In the genomic region with DNA sequence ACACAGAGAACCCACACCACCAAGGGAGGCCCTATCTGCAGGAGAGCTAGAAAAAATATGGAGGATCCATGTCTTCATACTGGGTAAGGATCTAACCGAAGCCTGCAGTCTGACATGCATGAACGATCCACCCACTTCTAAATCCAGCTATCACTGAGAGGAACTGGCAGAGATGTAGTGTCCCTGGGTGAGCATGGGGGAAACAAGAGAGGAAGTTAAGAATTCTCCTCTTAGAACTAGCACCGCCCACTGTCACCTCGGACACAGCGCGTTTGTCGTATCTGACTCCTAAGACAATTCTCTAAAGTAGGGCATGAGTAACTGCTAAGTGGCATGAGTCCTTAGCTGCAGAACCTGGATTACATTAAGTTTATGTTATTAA, we compare ENCODE assay signal across 24 mouse cellular contexts.
A peak's percentile ranks its signal among the peaks of the same experiment; 100 is the strongest.
DNase-seq lines count a peak whose midpoint lies in the region; ATAC-seq and TF ChIP-seq lines count a peak whose summit lies in the region.
"Had no signal": no experiment of that assay in that cellular context is flagged by ENCODE, and none has a peak within 500 bp of the region (broad histone marks: within the 10 kb centered on the region; RNA-seq: fewer than 3 reads in every experiment).

No protein-coding gene starts in this region.

- TF ChIP-seq POLR2A in CH12.LX (IDR thresholded peaks at IDR 0.05; ENCODE audit: low read depth, low read length) (no peak), myocyte (IDR thresholded peaks at IDR 0.05; ENCODE audit: insufficient read length, low read depth) (no peak)

- H3K27me3 ChIP-seq in CH12.LX (replicated peaks) = no peaks in the 10 kb centered on the region
- no peaks in the 10 kb centered on the region for H3K27me3 ChIP-seq in myocyte (ENCODE audit: control insufficient read depth, insufficient read depth, insufficient read length)
- no peaks in the 10 kb centered on the region for H3K27me3 ChIP-seq in intestine, embryonic 16.5 days (replicated peaks; ENCODE audit: control insufficient read depth, insufficient read depth, low read length)
- H3K27me3 ChIP-seq: embryonic facial prominence, embryonic 12.5 days; kidney, embryonic 15.5 days; limb, embryonic 15.5 days; midbrain, embryonic 15.5 days; neural tube, embryonic 15.5 days had no signal

- DNase-seq in B cell, adult 2 months = peak; percentile 10 to 14
- DNase-seq in CH12.LX (ENCODE audit: extremely low read depth) = peak; percentile 79
- no peak for DNase-seq in gastrocnemius, postnatal 4 days (ENCODE audit: low spot score in 2 of 2)
- DNase-seq in urinary bladder, postnatal 25 days (ENCODE audit: low spot score) = no peak
- DNase-seq: adrenal gland, adult 8-10 months; cerebellum, adult 18-20 months; cerebellum, postnatal 14 days; forebrain, postnatal 0 days; gastrocnemius, postnatal 14 days; heart, postnatal 4 days; kidney, adult 11 months; kidney, postnatal 36 days; left cerebral cortex, postnatal 4 days; lung, adult 18-20 months; lung, postnatal 10 days had no signal

- no peaks in the 10 kb centered on the region for H3K9me3 ChIP-seq in CH12.LX (replicated peaks; ENCODE audit: low read length)
- H3K9me3 ChIP-seq in intestine, embryonic 16.5 days (ENCODE audit: control insufficient read depth, low read length) = no peaks in the 10 kb centered on the region
- H3K9me3 ChIP-seq: embryonic facial prominence, embryonic 12.5 days; kidney, embryonic 15.5 days; limb, embryonic 15.5 days; midbrain, embryonic 15.5 days; neural tube, embryonic 15.5 days had no signal

- TF ChIP-seq CTCF in CH12.LX (conservative IDR thresholded peaks at IDR 0.05 in 1 of 2, IDR thresholded peaks at IDR 0.05 in 1 of 2; ENCODE audit: low read depth in 2 of 2, low read length in 2 of 2) = no peak

- H3ac ChIP-seq in myocyte (ENCODE audit: control insufficient read depth, insufficient read length) = no peak overlapping the region

- in situ Hi-C loops in CH12.LX (cut with MboI; ENCODE audit: low pct_ligation_motif_present, low pct_unique_long_range_greater_than_20kb, low sequenced_read_pairs) = no loop called here

- no peak for TF ChIP-seq EP300 in CH12.LX (IDR thresholded peaks at IDR 0.05; ENCODE audit: low read length)

- H3K79me2 ChIP-seq in CH12.LX (replicated peaks; ENCODE audit: control insufficient read depth, extremely low read depth, insufficient read depth, poor library complexity, severe bottlenecking) = no peaks in the 10 kb centered on the region
- no peaks in the 10 kb centered on the region for H3K79me2 ChIP-seq in myocyte (ENCODE audit: control insufficient read depth, insufficient read depth)

- WGBS in intestine, embryonic 16.5 days = 85% methylated on average over 7 of the region's 7 CpGs

- H3K4me2 ChIP-seq in CH12.LX (ENCODE audit: insufficient read depth, low read depth, poor library complexity, severe bottlenecking) (peak overlapping the region; percentile 93), myocyte (ENCODE audit: low read depth) (peak overlapping the region; percentile 51)
- H3K4me2 ChIP-seq in intestine, embryonic 16.5 days (ENCODE audit: low read depth, low read length) = no peak overlapping the region
- H3K4me2 ChIP-seq: embryonic facial prominence, embryonic 12.5 days; kidney, embryonic 15.5 days; limb, embryonic 15.5 days; midbrain, embryonic 15.5 days; neural tube, embryonic 15.5 days had no signal

- dilution Hi-C loops in CH12.LX (cut with MboI; ENCODE audit: extremely low pct_ligation_motif_present, extremely low pct_unique_long_range_greater_than_20kb, low sequenced_read_pairs) = no loop called here

- no peak overlapping the region for H3K9ac ChIP-seq in CH12.LX (ENCODE audit: insufficient read depth, low read depth)
- no peak overlapping the region for H3K9ac ChIP-seq in intestine, embryonic 16.5 days (ENCODE audit: low read depth, low read length)
- H3K9ac ChIP-seq: embryonic facial prominence, embryonic 12.5 days; forebrain, postnatal 0 days; kidney, embryonic 15.5 days; limb, embryonic 15.5 days; midbrain, embryonic 15.5 days; neural tube, embryonic 15.5 days had no signal

- TF ChIP-seq RAD21 in CH12.LX (IDR thresholded peaks at IDR 0.05; ENCODE audit: low read depth, low read length) = no peak

- H3K36me3 ChIP-seq in CH12.LX (replicated peaks in 1 of 2; ENCODE audit: control insufficient read depth in 1 of 2, insufficient read depth in 1 of 2, low read length in 1 of 2) (no peaks in the 10 kb centered on the region), myocyte (ENCODE audit: control insufficient read depth, insufficient read depth) (no peaks in the 10 kb centered on the region)
- H3K36me3 ChIP-seq in intestine, embryonic 16.5 days (ENCODE audit: control insufficient read depth, insufficient read depth, low read length) = no peaks in the 10 kb centered on the region
- H3K36me3 ChIP-seq: embryonic facial prominence, embryonic 12.5 days; kidney, embryonic 15.5 days; limb, embryonic 15.5 days; midbrain, embryonic 15.5 days; neural tube, embryonic 15.5 days had no signal

- H3K27ac ChIP-seq in CH12.LX (ENCODE audit: insufficient read depth, low read depth) = peak overlapping the region; percentile 38; the same call in 1 of the 2 replicates
- H3K27ac ChIP-seq in intestine, embryonic 16.5 days (ENCODE audit: low read length) = no peak overlapping the region
- H3K27ac ChIP-seq: embryonic facial prominence, embryonic 12.5 days; kidney, embryonic 15.5 days; limb, embryonic 15.5 days; midbrain, embryonic 15.5 days; neural tube, embryonic 15.5 days had no signal

- peak overlapping the region in 2 of 3 experiments; percentile 3 to 15 for H3K4me3 ChIP-seq in CH12.LX (replicated peaks in 1 of 3; ENCODE audit: low read depth in 2 of 3, low read length in 2 of 3, poor library complexity in 1 of 3)
- no peak overlapping the region for H3K4me3 ChIP-seq in myocyte
- no peak overlapping the region for H3K4me3 ChIP-seq in intestine, embryonic 16.5 days (ENCODE audit: low read length)
- H3K4me3 ChIP-seq: embryonic facial prominence, embryonic 12.5 days; kidney, embryonic 15.5 days; limb, embryonic 15.5 days; midbrain, embryonic 15.5 days; neural tube, embryonic 15.5 days had no signal

- peak; percentile 68 to 77 for ATAC-seq in hematopoietic stem cell, adult 5-6 weeks (replicated peaks in 1 of 2; ENCODE audit: insufficient read depth in 1 of 2, low FRiP score in 2 of 2, low TSS enrichment in 1 of 2, low read depth in 1 of 2, poor library complexity in 2 of 2, severe bottlenecking in 2 of 2)
- ATAC-seq in intestine, embryonic 16.5 days = no peak
- ATAC-seq: forebrain, postnatal 0 days; hindbrain, embryonic 16.5 days; midbrain, embryonic 15.5 days had no signal

- H3K4me1 ChIP-seq in CH12.LX (ENCODE audit: control insufficient read depth in 1 of 2, insufficient read depth in 2 of 2) = peaks cover 5 to 30% of the 10 kb centered on the region in 2 experiments
- 0 out of 2 replicates have a peak, but pooled peaks cover 4% of the 10 kb centered on the region for H3K4me1 ChIP-seq in intestine, embryonic 16.5 days (ENCODE audit: control insufficient read depth, insufficient read depth, low read length)
- H3K4me1 ChIP-seq: embryonic facial prominence, embryonic 12.5 days; limb, embryonic 15.5 days; neural tube, embryonic 15.5 days had no signal

TF ChIP-seq in CH12.LX, 34 proteins besides CTCF, POLR2A, EP300 and RAD21 (continues in another document):
- no peak for TF ChIP-seq SMC3 (IDR thresholded peaks at IDR 0.05; ENCODE audit: low read depth, low read length)
- TF ChIP-seq JUND (conservative IDR thresholded peaks at IDR 0.05; ENCODE audit: low read depth, low read length) = no peak
- no peak for TF ChIP-seq MYC (IDR thresholded peaks at IDR 0.05; ENCODE audit: low read depth, low read length)
- TF ChIP-seq BHLHE40 (IDR thresholded peaks at IDR 0.05; ENCODE audit: low read depth, low read length) = no peak
- TF ChIP-seq KAT2A (IDR thresholded peaks at IDR 0.05; ENCODE audit: insufficient replicate concordance, low read length) = no peak
- TF ChIP-seq E2F4 (IDR thresholded peaks at IDR 0.05; ENCODE audit: insufficient replicate concordance, low read depth, low read length) = no peak
- TF ChIP-seq GABPA (IDR thresholded peaks at IDR 0.05; ENCODE audit: insufficient replicate concordance, low read depth, low read length) = no peak
- no peak for TF ChIP-seq TBP (conservative IDR thresholded peaks at IDR 0.05; ENCODE audit: low read depth, low read length)
- no peak for TF ChIP-seq TCF12 (IDR thresholded peaks at IDR 0.05; ENCODE audit: low read depth, low read length)
- no peak for TF ChIP-seq HCFC1 (IDR thresholded peaks at IDR 0.05; ENCODE audit: low read depth, low read length)
- TF ChIP-seq USF2 (conservative IDR thresholded peaks at IDR 0.05; ENCODE audit: low read depth, low read length) = no peak
- no peak for TF ChIP-seq MXI1 (IDR thresholded peaks at IDR 0.05; ENCODE audit: low read depth, low read length)
- no peak for TF ChIP-seq ELF1 (IDR thresholded peaks at IDR 0.05; ENCODE audit: low read depth, low read length)
- no peak for TF ChIP-seq NELFE (IDR thresholded peaks at IDR 0.05; ENCODE audit: low read depth, low read length)
- TF ChIP-seq MAZ (IDR thresholded peaks at IDR 0.05; ENCODE audit: low read depth, low read length) = no peak

TF ChIP-seq in myocyte, 11 proteins besides CTCF, POLR2A, EP300 and RAD21:
- TF ChIP-seq TCF3 (IDR thresholded peaks at IDR 0.05; ENCODE audit: insufficient read length, low read depth) (no peak), TCF12 (IDR thresholded peaks at IDR 0.05; ENCODE audit: insufficient read depth, poor library complexity, severe bottlenecking) (no peak), CEBPB (IDR thresholded peaks at IDR 0.05; ENCODE audit: insufficient read depth, poor library complexity, severe bottlenecking) (no peak), REST (IDR thresholded peaks at IDR 0.05; ENCODE audit: insufficient read depth, insufficient read length) (no peak), SRF (IDR thresholded peaks at IDR 0.05; ENCODE audit: control insufficient read depth, insufficient read length, low read depth) (no peak), MYOD1 (IDR thresholded peaks at IDR 0.05; ENCODE audit: control insufficient read depth in 1 of 3, insufficient read length in 2 of 3, low read depth in 2 of 3) (no peak), POLR2AphosphoS2 (IDR thresholded peaks at IDR 0.05; ENCODE audit: insufficient read length, low read depth) (no peak), MYOG (IDR thresholded peaks at IDR 0.05; ENCODE audit: control insufficient read depth in 1 of 3, insufficient read depth in 1 of 3, insufficient read length in 2 of 3, low read depth in 2 of 3) (no peak), USF1 (IDR thresholded peaks at IDR 0.05; ENCODE audit: low read depth) (no peak), E2F4 (IDR thresholded peaks at IDR 0.05; ENCODE audit: insufficient read depth) (no peak), MAX (IDR thresholded peaks at IDR 0.05; ENCODE audit: low read depth) (no peak)

Comparison
In these comparisons a context has a peak if more than half of its experiments do, and no peak if none do; other contexts are left out.
1. DNase-seq: peak in B cell, adult 2 months (2 of 2) and CH12.LX (single experiment); none in gastrocnemius, postnatal 4 days (0 of 2) and urinary bladder, postnatal 25 days (single experiment).
2. H3K4me3 ChIP-seq: peak in CH12.LX (2 of 3); none in myocyte (single experiment) and intestine, embryonic 16.5 days (single experiment).